Mouse (Mus musculus) right cerebral cortex, adult 18-20 months (tissue): ENCODE measurements around the gene Gm45234.

Experiments used
- DNase-seq: peaks from one replicate; pipeline ENCODE4 v3.0.0; 2022; ENCODE audit warnings: mixed read lengths

Gene Gm45234

GRCm38 (mm10) chr6:124765951-124766350 is 10.1 kb upstream of the Gm45234 start:
- no peak for DNase-seq

- peak; percentile 85 for DNase-seq
Measured at GRCm38 (mm10) chr6:124759259-124759658, 3.4 kb upstream of the Gm45234 start.

- DNase-seq = no peak
Measured at GRCm38 (mm10) chr6:124758849-124759232, 3.0 kb upstream of the Gm45234 start.

DNA sequence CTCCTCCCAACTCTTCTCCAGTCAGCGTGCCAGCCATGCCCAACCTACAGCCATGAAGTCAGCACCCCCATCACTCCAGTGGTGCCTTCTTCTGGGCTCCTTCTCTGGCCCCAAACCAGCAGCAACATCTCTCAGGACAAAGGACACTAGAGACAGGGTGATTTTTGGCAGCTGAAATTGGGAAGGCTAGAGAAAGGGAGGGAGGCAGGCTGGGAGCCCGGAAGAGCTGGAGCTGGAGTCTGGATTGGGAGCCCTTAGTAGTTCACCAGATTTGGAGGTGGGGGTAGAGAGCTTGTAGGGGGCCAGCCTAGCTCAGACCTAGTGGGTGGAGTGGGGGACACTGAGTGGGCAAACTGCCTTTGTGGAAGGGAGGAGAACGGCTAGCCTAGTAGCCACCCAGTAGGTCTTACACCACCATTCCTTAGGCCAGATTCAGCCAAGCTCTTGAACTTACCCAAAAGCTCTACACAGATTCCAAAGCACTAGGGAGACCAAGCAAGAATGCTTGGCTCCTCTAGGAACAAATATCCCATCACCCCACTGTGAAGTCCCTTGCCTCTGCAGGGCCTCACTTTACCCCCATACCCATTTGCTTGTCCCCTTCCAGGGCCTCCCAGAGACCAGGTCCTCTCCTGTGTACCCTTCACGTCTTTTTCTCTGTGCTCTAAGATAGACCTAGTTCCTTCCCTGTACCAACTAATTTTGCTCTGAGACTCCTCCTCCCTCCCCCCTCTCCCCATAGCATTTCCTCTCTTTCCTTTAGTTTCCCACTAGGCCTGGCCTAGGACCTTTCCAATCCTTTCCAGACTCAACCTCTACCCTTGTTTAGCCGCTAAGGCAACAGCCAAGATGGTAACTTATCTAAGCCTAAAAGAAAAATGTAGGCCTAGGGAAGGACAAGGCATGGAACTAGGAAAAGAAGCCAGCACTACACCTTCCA is 2.4 kb upstream of the Gm45234 start:
- DNase-seq = peak; percentile 74

DNA sequence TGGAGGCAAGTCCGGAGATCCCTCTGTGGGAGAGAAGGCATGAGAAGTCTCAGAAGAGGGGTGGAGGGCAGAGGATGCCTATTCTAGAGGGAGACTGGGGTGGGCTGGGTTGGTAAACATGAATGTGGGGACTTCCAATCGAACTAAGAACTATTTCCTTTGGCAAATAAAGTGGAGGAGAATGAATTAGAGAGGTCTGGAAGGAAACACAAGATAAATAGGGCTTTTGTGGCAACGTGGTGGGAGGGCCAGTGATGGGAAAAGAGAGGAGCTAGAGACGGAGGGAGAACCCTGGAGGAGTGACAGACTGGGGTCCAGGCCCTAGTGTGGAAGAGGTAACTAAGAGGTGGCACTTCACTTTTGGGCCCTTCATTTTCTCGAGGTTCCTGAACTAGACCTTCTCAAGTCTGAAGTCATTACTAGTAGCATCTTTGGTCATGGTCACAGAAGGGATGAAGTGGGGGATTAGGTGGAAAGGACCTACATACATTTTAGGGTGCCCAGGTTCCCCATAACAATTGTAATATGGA is 1.6 kb upstream of the Gm45234 start:
- no peak for DNase-seq

GRCm38 (mm10) chr6:124756652-124757350 is 980 bp upstream of the Gm45234 start:
- DNase-seq = peak; percentile 87

DNA sequence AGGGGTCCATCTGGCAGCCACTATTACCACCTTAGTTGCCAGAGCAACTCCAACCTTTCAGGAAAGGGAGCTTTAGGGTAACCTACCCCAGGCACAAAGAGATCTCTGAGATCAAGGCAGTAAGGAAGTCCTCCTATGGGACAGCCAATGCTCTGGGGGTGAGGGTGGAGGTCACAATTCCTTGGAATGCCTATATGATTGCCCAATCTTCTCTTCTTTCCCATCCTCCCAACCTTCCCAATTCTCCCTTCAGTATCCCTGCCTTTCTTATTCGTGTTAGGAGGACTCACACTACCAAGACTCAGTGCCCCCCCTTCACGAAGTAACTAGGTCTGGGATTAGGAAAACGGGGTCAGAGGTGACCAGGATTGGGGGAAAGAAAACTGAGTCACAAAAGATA is 515 bp downstream of the Gm45234 start:
- no peak for DNase-seq

- no peak for DNase-seq
Measured at GRCm38 (mm10) chr6:124753861-124754260, 2.0 kb downstream of the Gm45234 start.

DNA sequence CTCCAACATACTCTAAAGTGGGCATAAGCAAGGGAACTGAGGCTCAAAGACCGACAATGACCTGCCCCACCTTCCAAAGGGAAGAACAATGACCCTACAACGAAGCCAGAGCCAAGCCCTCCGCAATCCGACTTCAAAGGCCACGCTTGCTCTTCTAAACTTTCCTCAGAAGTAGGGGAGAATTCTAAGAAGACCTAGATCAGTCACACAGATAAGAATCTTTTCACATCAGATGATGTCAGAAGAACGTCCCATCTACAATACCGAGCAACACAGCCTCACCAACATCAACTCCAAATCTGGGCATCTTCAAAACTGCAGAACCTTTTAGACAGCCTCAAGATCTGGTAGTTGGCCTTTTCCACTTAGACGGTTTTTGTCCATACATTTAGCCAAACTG is 5.4 kb downstream of the Gm45234 start:
- DNase-seq = no peak

DNA sequence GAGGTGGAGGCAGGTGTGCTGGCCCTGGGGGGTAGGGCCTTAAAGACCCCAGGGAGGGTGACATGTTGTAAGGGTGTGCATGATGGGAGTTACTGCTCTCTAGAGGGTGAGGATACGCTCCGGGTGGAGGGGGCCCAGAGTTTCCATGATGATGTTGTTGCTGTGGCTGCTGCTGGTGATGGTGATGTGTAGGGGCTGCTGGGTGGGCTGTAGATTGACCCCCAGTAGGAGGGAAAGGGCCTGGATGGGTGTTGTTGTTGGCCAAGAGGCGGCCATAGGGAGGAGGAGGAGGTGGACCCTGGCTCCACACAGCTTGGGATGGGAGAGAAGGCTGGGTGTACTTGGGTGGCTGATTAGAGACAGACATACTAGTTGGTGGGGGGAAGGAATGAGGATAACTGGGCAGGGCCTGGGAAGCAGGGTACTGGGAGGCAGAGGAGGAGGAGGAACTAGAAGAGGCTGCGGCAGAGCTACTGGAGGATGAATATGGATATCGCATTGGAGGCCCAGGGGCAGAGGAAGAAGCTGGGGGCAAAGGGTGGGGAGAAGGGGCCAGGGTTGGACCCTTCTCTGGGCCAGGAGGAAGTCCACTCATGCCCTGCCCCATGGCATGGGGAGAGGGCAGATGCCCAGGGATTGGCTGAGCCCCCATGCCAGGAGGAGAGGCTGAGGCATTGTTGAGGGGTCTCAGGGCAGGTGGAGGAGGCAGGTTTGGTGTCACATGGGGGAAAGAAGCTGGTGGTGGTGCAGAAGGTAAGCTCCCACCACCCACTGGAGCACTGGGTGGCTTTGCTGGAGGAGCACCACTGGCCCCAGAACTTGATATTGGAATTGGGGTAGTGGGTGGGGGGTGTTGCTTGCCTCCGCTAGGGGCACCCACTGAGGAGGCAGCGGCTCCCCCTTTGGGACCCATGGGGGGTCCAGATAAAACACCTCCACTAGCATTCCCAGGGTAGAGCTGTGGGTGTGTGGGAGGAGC is 8.9 kb downstream of the Gm45234 start:
- DNase-seq = no peak

DNA sequence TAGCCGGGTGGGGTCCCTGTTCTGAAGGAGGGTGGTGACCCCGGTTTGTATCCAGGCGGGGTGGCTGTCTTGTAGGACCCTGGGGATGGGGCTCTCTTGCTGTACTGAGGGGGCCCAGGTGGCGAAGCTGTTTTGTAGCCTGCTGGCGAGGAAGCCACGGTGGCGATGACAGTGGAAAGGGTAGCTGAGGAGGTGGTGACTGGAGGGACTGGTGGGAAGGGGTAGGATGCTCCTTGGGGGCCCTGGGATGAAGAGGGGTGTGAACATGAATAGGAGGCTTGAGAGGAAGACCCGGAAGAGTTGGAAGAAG is 9.6 kb downstream of the Gm45234 start:
- no peak for DNase-seq

GRCm38 (mm10) chr6:124745490-124746295 is 10.1 kb downstream of the Gm45234 start:
- peak; percentile 95 for DNase-seq

DNA sequence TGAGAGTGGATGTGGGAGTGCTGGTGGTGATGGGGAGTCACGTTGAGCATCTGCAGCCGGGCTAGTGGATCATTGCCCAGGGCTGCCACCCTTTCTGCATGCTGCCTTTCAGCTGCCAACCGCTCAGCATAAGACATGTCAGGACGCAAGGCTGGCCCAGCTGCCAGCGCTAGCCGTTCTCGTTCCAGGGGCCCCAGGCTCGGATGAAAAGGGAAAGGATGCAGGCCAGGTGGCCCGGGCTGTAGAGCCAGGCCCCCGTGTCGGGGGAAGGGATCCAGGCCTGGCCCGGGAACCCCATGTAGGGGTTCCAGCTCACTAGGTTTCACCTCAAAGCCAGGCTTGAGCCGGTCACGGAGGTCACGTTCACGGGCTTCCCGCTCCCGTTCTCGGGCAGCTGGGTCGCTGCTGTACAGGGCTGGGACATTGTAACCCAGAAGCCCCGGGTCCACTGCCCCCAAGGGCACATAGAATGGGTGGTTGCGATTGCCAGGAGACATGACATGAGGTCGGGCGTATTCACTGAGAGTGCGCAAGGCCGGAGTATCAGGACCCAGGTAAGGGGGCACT is 11.0 kb downstream of the Gm45234 start:
- DNase-seq = no peak

DNA sequence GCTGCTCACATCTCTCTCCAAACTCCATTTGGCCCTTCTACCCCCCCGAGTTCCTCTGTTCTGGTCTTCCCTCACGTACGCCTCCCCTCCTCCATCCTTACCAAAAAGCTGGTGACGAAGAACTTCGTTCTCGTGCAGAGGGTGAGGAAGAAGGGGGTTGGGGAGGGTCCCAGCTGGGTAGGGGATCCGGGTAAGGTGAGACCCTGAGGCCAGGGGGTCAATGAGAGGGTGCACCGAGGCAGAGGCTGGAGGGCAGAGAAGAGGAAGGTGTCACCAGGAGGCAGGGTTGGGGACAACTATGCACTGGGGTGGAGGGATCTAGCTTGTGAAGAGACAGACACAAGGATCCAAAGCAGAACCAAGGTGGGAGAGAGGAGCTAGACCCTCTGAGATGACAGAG is 12.2 kb downstream of the Gm45234 start:
- DNase-seq = no peak

DNA sequence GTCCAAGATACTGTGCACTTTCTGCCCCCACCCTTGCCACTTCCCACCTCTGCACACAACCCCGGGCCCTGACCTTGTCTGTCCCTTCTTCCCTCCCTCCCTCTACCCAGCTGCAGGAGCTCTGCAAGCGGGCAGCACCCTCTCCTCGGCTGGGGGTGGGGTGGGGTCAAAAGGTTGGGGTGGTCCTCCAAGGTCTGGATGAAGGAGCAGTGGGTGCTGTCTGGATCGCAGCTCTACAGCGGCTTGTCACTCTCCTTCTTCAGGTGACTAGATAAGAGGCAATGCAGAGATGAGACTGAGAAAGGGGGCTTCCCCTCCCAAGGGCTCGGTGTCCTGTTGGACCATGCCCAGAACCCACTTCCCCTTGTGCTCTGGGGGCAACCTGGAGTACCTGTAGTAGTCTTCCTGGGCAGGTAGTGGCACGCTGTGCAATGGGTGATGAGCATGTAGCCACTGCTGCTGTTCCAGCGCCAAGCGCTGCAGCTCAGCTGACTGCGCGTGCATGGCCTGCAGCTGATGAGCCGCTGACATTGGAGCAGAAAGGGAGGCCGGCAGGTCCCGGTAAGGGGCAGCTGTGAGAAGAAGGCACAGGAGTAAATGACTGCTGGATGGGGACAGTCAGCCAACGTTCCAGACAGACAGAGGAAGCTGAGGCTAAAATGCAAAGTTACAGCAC is 12.8 kb downstream of the Gm45234 start:
- DNase-seq = no peak

DNA sequence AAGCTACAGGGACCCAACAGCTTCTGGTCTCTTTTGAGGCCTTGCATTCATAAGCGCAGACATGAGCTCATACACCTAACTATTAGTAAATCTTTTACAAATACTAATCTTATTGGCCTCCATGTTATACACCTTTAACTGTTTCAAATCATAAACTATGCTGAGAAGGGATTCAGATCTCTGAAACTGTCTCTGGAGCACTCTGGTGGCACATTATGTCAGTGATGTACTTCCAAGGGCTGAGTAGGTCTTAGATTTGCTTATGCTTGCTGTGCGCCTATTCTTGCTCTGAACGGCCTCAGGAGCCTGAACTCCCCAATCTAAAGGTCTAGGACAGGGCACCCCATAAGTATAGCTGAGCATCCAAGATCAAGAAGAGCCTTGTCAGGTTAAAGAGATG is 14.0 kb downstream of the Gm45234 start:
- no peak for DNase-seq

DNA sequence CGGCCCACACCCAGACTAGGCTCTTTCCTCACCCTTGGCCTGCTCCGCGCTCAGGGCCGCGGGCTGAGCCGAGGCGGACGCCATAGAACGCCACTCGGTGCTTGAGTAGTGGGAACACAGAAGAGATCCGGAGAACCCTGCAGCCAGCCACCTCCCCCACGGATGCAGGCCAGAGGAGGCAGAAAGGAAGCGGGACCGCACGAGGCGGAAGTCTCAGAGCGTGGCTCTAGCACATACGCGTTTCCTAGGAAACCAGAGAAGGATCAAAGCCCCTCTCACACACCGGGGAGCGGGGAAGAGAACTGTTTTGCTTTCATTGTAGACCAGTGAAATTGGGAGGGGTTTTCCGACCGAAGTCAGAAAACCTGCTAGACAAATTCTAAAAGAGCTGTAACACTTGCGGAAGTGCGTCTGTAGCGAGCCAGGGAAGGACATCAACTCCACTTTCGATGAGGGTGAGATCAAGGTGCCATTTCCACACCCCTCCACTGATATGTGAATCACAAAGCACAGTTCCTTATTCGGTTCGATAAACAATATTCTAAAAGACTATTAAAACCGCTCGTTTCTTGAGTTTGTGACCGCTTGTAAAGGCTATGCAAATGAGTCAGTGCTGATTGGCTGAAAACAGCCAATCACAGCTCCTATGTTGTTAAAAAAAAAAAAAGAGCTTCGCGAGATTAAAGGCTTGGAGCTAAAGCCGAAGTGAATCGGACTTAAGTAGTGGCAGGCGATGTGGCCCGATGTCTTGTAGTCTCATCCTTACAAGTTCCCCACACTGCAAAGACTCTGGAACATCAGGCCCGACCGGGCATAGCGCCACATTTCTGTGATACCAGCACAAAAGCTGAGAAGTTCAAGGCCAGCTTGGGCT is 14.7 kb downstream of the Gm45234 start, which contains the start of gene Grcc10:
Grcc10 (minus strand) TSS at position 487 of the 874 bp plus-strand sequence.
- peak; percentile 91 for DNase-seq

- DNase-seq = peak; percentile 57
Measured at GRCm38 (mm10) chr6:124740211-124740887, 15.5 kb downstream of the Gm45234 start.

DNA sequence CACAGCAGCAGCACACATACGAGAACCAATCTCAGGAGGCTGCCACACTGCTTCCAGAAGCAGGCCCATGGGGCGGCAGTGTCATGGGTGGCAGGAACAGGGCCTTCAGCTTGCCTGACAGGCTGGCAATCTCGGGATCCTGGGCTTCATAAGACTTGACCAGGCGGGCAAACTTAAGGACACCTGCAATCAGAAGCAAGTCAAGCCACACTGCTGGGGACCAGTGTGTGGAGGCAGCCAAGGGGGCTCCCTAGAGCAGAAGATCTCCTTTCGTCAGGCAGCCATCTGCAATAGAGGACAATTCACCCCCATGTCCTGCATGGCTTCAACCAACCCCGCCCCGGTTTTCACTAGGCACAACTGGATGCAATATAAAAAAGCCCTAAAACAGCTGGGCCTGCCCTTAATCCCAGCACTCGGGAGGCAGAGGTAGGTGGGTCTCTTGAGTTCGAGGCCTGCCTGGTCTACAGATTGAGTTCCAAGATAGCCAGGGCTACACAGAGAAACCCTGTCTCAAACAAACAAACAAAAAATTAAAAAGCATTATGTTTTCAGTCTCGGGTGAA is 16.5 kb downstream of the Gm45234 start:
- no peak for DNase-seq
